Mouse (Mus musculus) ES-Bruce4 (cell line): ENCODE results near the gene Hmox2.

Experiments
- CTCF ChIP-seq: IDR thresholded peaks from one replicate; pipeline ENCODE4 v1.8.1; 2011; ENCODE audit warnings: low read depth, low read length
- EP300 ChIP-seq: IDR thresholded peaks from 2 replicates; pipeline ENCODE4 v1.6.1; 2011; ENCODE audit warnings: low read depth, low read length; ENCODE audit not compliant: insufficient read depth

- TF ChIP-seq EP300 (no peak), CTCF (no peak)
These were observed 56.4 kb downstream of the Hmox2 start for GRCm38 (mm10) chr16:4782515-4782914.
